Mouse (Mus musculus) cerebellum, adult 11 months (tissue): ENCODE measurements around the gene Uba1.
"Not testable (repeated sequence)": the region's sequence is repeated elsewhere in the genome, so short reads cannot be mapped to it uniquely, and the experiment has no call there.

Experiments used
- DNase-seq: peaks from one replicate; pipeline ENCODE4 v3.0.0; 2022

Gene Uba1

DNA sequence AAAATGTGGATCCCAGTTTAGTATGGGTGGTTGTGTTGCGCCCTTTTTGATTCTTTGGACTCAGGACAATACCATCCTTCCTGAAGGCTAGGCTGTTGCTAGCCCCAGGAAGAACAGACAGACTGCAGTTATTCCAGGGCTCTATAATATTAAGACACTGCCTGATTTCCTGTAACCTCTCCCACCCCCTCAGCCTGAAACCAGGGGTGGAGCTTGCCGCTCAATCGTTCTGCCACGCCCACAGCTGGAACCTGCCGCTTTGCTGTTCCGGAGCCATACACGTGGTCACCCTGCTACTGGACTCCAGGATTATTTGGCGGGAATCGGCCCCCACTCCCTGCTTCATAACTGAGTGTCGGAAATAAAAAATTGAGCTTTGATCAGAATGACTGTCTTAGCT is 71.9 kb downstream of the Uba1 start:
- not testable (repeated sequence) for DNase-seq
